Mouse (Mus musculus): ENCODE measurements around the gene Tfap2e.

Gene Tfap2e

GRCm38 (mm10) chr4:126736001-126736414 lies at the start of gene Tfap2e:
TSS of gene Tfap2e (minus strand) at chr4:126736240.
- DNase-seq (ENCODE audit: low read depth, low spot score): no peak

GRCm38 (mm10) chr4:126782996-126783395 lies 47.0 kb upstream of the Tfap2e start:
- no peak for DNase-seq (ENCODE audit: low read depth, low spot score)

GRCm38 (mm10) chr4:126782512-126782911 lies 46.5 kb upstream of the Tfap2e start:
- no peak for DNase-seq (ENCODE audit: low read depth, low spot score)

GRCm38 (mm10) chr4:126781871-126782270 lies 45.8 kb upstream of the Tfap2e start:
- no peak for DNase-seq (ENCODE audit: low read depth, low spot score)

GRCm38 (mm10) chr4:126779826-126780775 lies 44.1 kb upstream of the Tfap2e start:
- DNase-seq (ENCODE audit: low read depth, low spot score): no peak

GRCm38 (mm10) chr4:126779148-126779581 lies 43.1 kb upstream of the Tfap2e start:
- DNase-seq (ENCODE audit: low read depth, low spot score): no peak

GRCm38 (mm10) chr4:126775182-126775581 lies 39.1 kb upstream of the Tfap2e start:
- DNase-seq (ENCODE audit: low read depth, low spot score): no peak

GRCm38 (mm10) chr4:126773871-126774270 lies 37.8 kb upstream of the Tfap2e start:
- no peak for DNase-seq (ENCODE audit: low read depth, low spot score)

GRCm38 (mm10) chr4:126770831-126771230 lies 34.8 kb upstream of the Tfap2e start:
- no peak for DNase-seq (ENCODE audit: low read depth, low spot score)

- DNase-seq (ENCODE audit: low read depth, low spot score): no peak
Observed at GRCm38 (mm10) chr4:126769800-126770563, 33.9 kb upstream of the Tfap2e start.

- DNase-seq (ENCODE audit: low read depth, low spot score): no peak
Observed at GRCm38 (mm10) chr4:126763483-126763882, 27.4 kb upstream of the Tfap2e start.

GRCm38 (mm10) chr4:126762586-126763359 lies 26.7 kb upstream of the Tfap2e start:
- DNase-seq (ENCODE audit: low read depth, low spot score): no peak

- no peak for DNase-seq (ENCODE audit: low read depth, low spot score)
Observed at GRCm38 (mm10) chr4:126759435-126759834, 23.4 kb upstream of the Tfap2e start.

GRCm38 (mm10) chr4:126758299-126758698 lies 22.3 kb upstream of the Tfap2e start:
- no peak for DNase-seq (ENCODE audit: low read depth, low spot score)

GRCm38 (mm10) chr4:126756766-126757165 lies 20.7 kb upstream of the Tfap2e start:
- no peak for DNase-seq (ENCODE audit: low read depth, low spot score)

- DNase-seq (ENCODE audit: low read depth, low spot score): no peak
Observed at GRCm38 (mm10) chr4:126754736-126755374, 18.8 kb upstream of the Tfap2e start.

- no peak for DNase-seq (ENCODE audit: low read depth, low spot score)
Observed at GRCm38 (mm10) chr4:126754231-126754611, 18.2 kb upstream of the Tfap2e start.

- peak; percentile 95 for DNase-seq (ENCODE audit: low read depth, low spot score)
Observed at GRCm38 (mm10) chr4:126753268-126754230, 17.5 kb upstream of the Tfap2e start, which contains the start of the genes Ncdn and AU040320. TSS of gene Ncdn (minus strand) at chr4:126753438. TSS of gene AU040320 (plus strand) at chr4:126753544.

GRCm38 (mm10) chr4:126752608-126753141 lies 16.6 kb upstream of the Tfap2e start:
- no peak for DNase-seq (ENCODE audit: low read depth, low spot score)

Measured in embryo, embryonic 11.5 days (tissue).